Mouse (Mus musculus) duodenum, adult 2 months (tissue): ENCODE data around the gene Wfdc2. TPM values are rescaled to one million over a fixed set of nuclear protein-coding genes. Genes with fewer than 3 reads are reported as not detected.

Experiments
- polyA plus RNA-seq: library from polyadenylated mRNA; depleted of rRNA; stranded (reverse); fragments of >200 nt; gene quantifications from 2 replicates; pipeline ENCODE4 v1.2.3, GENCODE M21; 2012; ENCODE audit warnings: low replicate concordance; rRNA removed

The Wfdc2 gene
- 2.4 and 68.3 TPM in 2 replicates for polyA plus RNA-seq

DNA sequence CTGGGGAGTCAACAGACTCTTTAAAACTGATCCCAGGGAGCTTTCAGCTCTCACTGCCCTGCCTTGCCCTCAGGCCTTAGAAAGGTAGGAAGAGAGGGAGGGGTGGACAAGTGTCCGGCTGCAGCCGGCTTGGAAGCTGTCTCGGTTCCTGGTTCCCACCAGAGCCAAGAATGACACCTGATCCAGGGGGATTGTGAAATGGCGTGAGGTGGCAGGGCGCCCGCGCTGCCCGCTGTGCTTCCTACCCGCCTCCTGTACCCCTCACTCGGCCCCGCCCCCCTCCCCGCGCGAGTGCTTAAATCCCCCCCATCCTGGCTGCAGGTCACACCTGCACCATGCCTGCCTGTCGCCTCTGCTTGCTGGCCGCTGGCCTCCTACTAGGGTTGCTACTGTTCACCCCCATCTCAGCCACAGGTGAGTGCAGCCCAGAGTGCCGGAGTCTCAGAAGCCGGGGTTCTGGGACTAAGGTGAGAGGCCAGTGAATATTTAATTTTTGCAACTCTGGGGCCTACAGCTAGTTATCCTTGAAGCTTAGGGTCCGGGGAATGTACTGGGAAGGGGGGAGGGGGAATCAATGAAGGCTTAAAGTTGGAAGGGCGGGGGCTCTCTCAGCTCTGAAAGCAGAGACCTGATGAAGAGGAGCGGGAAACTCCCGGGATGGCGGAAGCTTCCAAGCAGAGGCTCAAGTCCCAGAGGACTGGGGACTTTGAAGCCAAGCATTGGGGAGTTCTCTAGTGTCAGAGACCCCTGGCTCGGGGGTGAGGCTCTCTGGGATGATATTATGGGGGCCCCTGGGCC, at the start of gene Wfdc2:
Gene Wfdc2 (plus strand): TSS at position 23 of the 798 bp plus-strand sequence.

DNA sequence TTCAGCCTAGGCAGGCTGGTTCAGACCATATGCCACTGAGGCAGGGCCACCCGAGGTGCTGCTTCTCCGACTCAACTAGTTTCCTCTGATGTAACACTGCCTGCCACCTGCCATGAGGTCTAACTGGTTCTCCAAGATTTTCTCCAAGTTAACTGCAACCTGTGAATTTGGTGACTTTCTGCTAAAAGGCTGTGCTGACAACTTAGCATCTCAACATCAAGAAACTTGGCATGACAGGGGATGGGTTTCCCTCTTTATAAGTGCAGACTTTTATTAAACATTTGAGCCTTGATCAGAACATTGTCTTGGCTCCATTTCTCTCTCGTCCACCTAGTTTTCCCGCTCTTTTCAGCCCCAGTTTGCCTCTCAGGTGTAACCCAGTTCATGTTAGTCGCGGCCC, 11.1 kb downstream of the Wfdc2 start, which contains the start of gene Spint3:
Gene Spint3 (minus strand): TSS at position 101 of the 400 bp plus-strand sequence.

DNA sequence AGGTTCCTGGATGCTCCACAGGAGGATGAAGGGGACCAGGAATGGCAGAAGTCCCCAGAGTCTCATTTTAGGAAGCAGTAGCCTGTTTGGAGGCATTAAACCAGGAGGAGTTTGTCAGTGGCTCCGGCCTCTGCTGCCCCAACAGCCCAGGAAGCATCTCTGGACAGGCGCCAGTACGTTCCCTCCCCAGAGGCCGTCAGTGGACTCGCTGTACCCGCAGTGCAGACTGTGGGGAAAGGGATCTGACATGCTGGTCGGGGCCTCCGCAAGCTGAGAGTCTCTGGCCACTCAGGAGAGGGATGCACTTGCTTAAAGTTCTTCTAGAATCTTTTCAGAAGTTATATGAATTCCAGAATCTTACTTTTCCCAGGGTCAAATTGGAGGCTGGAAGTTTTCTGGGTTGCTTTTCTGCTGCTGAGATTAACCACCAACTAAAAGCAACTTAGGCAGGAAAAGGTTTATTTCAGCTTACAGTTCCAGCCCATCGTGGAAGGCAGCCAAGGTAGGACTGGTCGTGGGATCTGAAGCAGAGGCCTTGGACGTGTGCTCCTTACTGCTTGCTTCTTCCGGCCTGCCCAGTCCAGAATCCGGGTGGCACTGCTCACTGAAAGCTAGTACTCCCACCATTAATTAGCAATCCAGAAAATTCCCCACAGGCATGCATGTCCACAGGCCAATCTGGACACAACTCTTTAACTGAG, 23.0 kb downstream of the Wfdc2 start, which contains the start of gene Wfdc6a:
Gene Wfdc6a (minus strand): TSS at position 423 of the 701 bp plus-strand sequence.

GRCm38 (mm10) chr2:164593494-164593893, 31.3 kb downstream of the Wfdc2 start, which contains the start of gene Eppin:
Eppin (minus strand) TSS chr2:164593594.

GRCm38 (mm10) chr2:164613471-164613870, 51.3 kb downstream of the Wfdc2 start, which contains the start of the genes Wfdc6b and Wfdc8:
Wfdc6b (plus strand) TSS chr2:164613522.
Wfdc8 (minus strand) TSS chr2:164613626.

Other genes with a start within 250 kb of the Wfdc2 start
- not detected in 2 replicates for gene Svs6, start 245.7 kb upstream of the Wfdc2 start, polyA plus RNA-seq
- gene Svs5, start 229.7 kb upstream of the Wfdc2 start, polyA plus RNA-seq, result not detected in 2 replicates
- 9.0 and 13.9 TPM in 2 replicates for gene Slpi, start 173.3 kb upstream of the Wfdc2 start, polyA plus RNA-seq
- gene Rbpjl, start 159.3 kb upstream of the Wfdc2 start, polyA plus RNA-seq, result 0.17 and 70.7 TPM in 2 replicates
- 0.81 and 1.6 TPM in 2 replicates for gene Matn4, start 157.3 kb upstream of the Wfdc2 start, polyA plus RNA-seq
- 26.7 and 44.6 TPM in 2 replicates for gene Sdc4, start 118.5 kb upstream of the Wfdc2 start, polyA plus RNA-seq
- 289 and 485 TPM in 2 replicates for gene Sys1, start 105.4 kb upstream of the Wfdc2 start, polyA plus RNA-seq
- 34.5 and 97.9 TPM in 2 replicates for gene Gm20458, start 101.4 kb upstream of the Wfdc2 start, polyA plus RNA-seq
- not detected in 2 replicates for gene Trp53tg5, start 88.7 kb upstream of the Wfdc2 start, polyA plus RNA-seq
- gene Dbndd2, start 76.3 kb upstream of the Wfdc2 start, polyA plus RNA-seq, result 59.4 and 113 TPM in 2 replicates
- 196 and 283 TPM in 2 replicates for gene Pigt, start 64.9 kb upstream of the Wfdc2 start, polyA plus RNA-seq
- gene Spint3, start 11.0 kb downstream of the Wfdc2 start, polyA plus RNA-seq, result not detected in 2 replicates
- gene Wfdc6a, start 23.0 kb downstream of the Wfdc2 start, polyA plus RNA-seq, result not detected in 2 replicates
- not detected in 2 replicates for gene Eppin, start 31.2 kb downstream of the Wfdc2 start, polyA plus RNA-seq
- gene Wfdc6b, start 51.1 kb downstream of the Wfdc2 start, polyA plus RNA-seq, result not detected in 2 replicates
- gene Wfdc8, start 51.2 kb downstream of the Wfdc2 start, polyA plus RNA-seq, result not detected in 2 replicates
- gene Wfdc16, start 76.4 kb downstream of the Wfdc2 start, polyA plus RNA-seq, result 0.16 TPM in 1 of 2 replicates, not detected in the other
- 1.1 and 3.7 TPM in 2 replicates for gene Wfdc10, start 93.6 kb downstream of the Wfdc2 start, polyA plus RNA-seq
- gene Wfdc9, start 94.2 kb downstream of the Wfdc2 start, polyA plus RNA-seq, result not detected in 2 replicates
- not detected in 2 replicates for gene Wfdc11, start 111.7 kb downstream of the Wfdc2 start, polyA plus RNA-seq
- gene Wfdc13, start 122.7 kb downstream of the Wfdc2 start, polyA plus RNA-seq, result 0.08 TPM in 1 of 2 replicates, not detected in the other
- gene Spint4, start 136.1 kb downstream of the Wfdc2 start, polyA plus RNA-seq, result not detected in 2 replicates
- gene Spint5, start 152.9 kb downstream of the Wfdc2 start, polyA plus RNA-seq, result not detected in 2 replicates
- gene Wfdc3, start 183.5 kb downstream of the Wfdc2 start, polyA plus RNA-seq, result 1.2 TPM in 1 of 2 replicates, not detected in the other
- gene Dnttip1, start 183.6 kb downstream of the Wfdc2 start, polyA plus RNA-seq, result 23.0 and 61.4 TPM in 2 replicates
- 68.5 and 95.4 TPM in 2 replicates for gene Ube2c, start 207.5 kb downstream of the Wfdc2 start, polyA plus RNA-seq
- not detected in 2 replicates for gene Tnnc2, start 217.6 kb downstream of the Wfdc2 start, polyA plus RNA-seq
- gene Snx21, start 223.4 kb downstream of the Wfdc2 start, polyA plus RNA-seq, result 16.0 and 24.1 TPM in 2 replicates
- gene Acot8, start 242.5 kb downstream of the Wfdc2 start, polyA plus RNA-seq, result 157 and 164 TPM in 2 replicates
- gene Zswim3, start 242.7 kb downstream of the Wfdc2 start, polyA plus RNA-seq, result 1.9 and 2.1 TPM in 2 replicates